Mouse (Mus musculus): Measurements from ENCODE around the gene Kl. TPM values are rescaled to one million over a fixed set of nuclear protein-coding genes. Genes with fewer than 3 reads are reported as not detected.

Gene Kl
- polyA plus RNA-seq, 1 experiment, result not detected

GRCm38 (mm10) chr5:151022939-151023338, 70.5 kb downstream of the Kl start:
- TF ChIP-seq FLI1 (IDR thresholded peaks at IDR 0.05; ENCODE audit: low read length) (no peak), GATA1 (IDR thresholded peaks at IDR 0.05; ENCODE audit: borderline replicate concordance, low read length) (no peak)
- H3K27me3 ChIP-seq (replicated peaks), result no peaks in the 10 kb centered on the region
- H3K36me3 ChIP-seq (replicated peaks; ENCODE audit: low read length), result no peaks in the 10 kb centered on the region
- H3K9me3 ChIP-seq, result peaks cover 14% of the 10 kb centered on the region
- no peak overlapping the region for H3K4me3 ChIP-seq (replicated peaks)
- H3K4me1 ChIP-seq, result no peaks in the 10 kb centered on the region

- H3K27me3 ChIP-seq (replicated peaks), result no peaks in the 10 kb centered on the region
- H3K4me3 ChIP-seq (replicated peaks), result no peak overlapping the region
- H3K9me3 ChIP-seq, result peaks cover 11% of the 10 kb centered on the region
- TF ChIP-seq GATA1 (IDR thresholded peaks at IDR 0.05; ENCODE audit: borderline replicate concordance, low read length), result no peak
- no peak for TF ChIP-seq FLI1 (IDR thresholded peaks at IDR 0.05; ENCODE audit: low read length)
- no peaks in the 10 kb centered on the region for H3K4me1 ChIP-seq
- no peaks in the 10 kb centered on the region for H3K36me3 ChIP-seq (replicated peaks; ENCODE audit: low read length)
These were observed 71.1 kb downstream of the Kl start for GRCm38 (mm10) chr5:151023461-151023860.

- TF ChIP-seq GATA1 (IDR thresholded peaks at IDR 0.05; ENCODE audit: borderline replicate concordance, low read length) (no peak), FLI1 (IDR thresholded peaks at IDR 0.05; ENCODE audit: low read length) (no peak)
- Histone ChIP-seq H3K4me3 (replicated peaks) (no peak overlapping the region), H3K4me1 (no peaks in the 10 kb centered on the region), H3K27me3 (replicated peaks) (no peaks in the 10 kb centered on the region), H3K9me3 (peaks cover 11% of the 10 kb centered on the region), H3K36me3 (replicated peaks; ENCODE audit: low read length) (no peaks in the 10 kb centered on the region)
These were observed 72.1 kb downstream of the Kl start for GRCm38 (mm10) chr5:151024483-151024882.

- H3K36me3 ChIP-seq (replicated peaks; ENCODE audit: low read length), result no peaks in the 10 kb centered on the region
- H3K4me3 ChIP-seq (replicated peaks), result no peak overlapping the region
- no peaks in the 10 kb centered on the region for H3K27me3 ChIP-seq (replicated peaks)
- no peaks in the 10 kb centered on the region for H3K4me1 ChIP-seq
- peaks cover 9% of the 10 kb centered on the region; the same call in 1 of the 2 replicates for H3K9me3 ChIP-seq
- TF ChIP-seq FLI1 (IDR thresholded peaks at IDR 0.05; ENCODE audit: low read length), result no peak
- TF ChIP-seq GATA1 (IDR thresholded peaks at IDR 0.05; ENCODE audit: borderline replicate concordance, low read length), result no peak
These were observed 73.7 kb downstream of the Kl start for GRCm38 (mm10) chr5:151026069-151026468.

DNA sequence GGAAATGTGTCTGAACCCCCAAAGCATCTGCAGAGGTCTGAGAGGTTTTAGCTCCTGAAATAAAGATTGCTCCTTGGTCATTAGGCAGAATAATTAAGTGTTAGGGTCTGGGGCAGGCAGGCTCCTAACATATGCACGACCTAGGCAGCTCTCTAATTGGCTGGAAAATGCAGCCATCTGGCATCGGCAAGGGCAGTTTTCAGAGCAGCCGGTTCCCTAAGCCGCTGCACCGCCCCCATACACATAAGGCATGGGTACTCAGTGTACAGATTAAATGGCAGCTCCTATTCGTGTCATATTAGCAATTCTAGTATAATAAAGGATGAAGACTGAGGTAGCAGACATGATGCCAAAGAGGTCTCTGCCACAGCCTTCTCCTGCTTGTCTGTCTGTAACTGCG, 74.8 kb downstream of the Kl start:
- no peak overlapping the region for H3K4me3 ChIP-seq (replicated peaks)
- TF ChIP-seq GATA1 (IDR thresholded peaks at IDR 0.05; ENCODE audit: borderline replicate concordance, low read length) (no peak), FLI1 (IDR thresholded peaks at IDR 0.05; ENCODE audit: low read length) (no peak)
- no peaks in the 10 kb centered on the region for H3K27me3 ChIP-seq (replicated peaks)
- H3K36me3 ChIP-seq (replicated peaks; ENCODE audit: low read length), result no peaks in the 10 kb centered on the region
- no peaks in the 10 kb centered on the region for H3K4me1 ChIP-seq
- peaks cover 16% of the 10 kb centered on the region for H3K9me3 ChIP-seq

GRCm38 (mm10) chr5:151028906-151029305, 76.5 kb downstream of the Kl start:
- H3K4me1 ChIP-seq, result no peaks in the 10 kb centered on the region
- no peak overlapping the region for H3K4me3 ChIP-seq (replicated peaks)
- H3K36me3 ChIP-seq (replicated peaks; ENCODE audit: low read length), result no peaks in the 10 kb centered on the region
- TF ChIP-seq FLI1 (IDR thresholded peaks at IDR 0.05; ENCODE audit: low read length) (no peak), GATA1 (IDR thresholded peaks at IDR 0.05; ENCODE audit: borderline replicate concordance, low read length) (no peak)
- H3K27me3 ChIP-seq (replicated peaks), result no peaks in the 10 kb centered on the region
- peaks cover 27% of the 10 kb centered on the region for H3K9me3 ChIP-seq

- Histone ChIP-seq H3K4me3 (replicated peaks) (no peak overlapping the region), H3K4me1 (no peaks in the 10 kb centered on the region), H3K36me3 (replicated peaks; ENCODE audit: low read length) (no peaks in the 10 kb centered on the region), H3K27me3 (replicated peaks) (no peaks in the 10 kb centered on the region), H3K9me3 (peaks cover 34% of the 10 kb centered on the region)
- TF ChIP-seq FLI1 (IDR thresholded peaks at IDR 0.05; ENCODE audit: low read length), result no peak
- no peak for TF ChIP-seq GATA1 (IDR thresholded peaks at IDR 0.05; ENCODE audit: borderline replicate concordance, low read length)
These were observed 82.5 kb downstream of the Kl start for GRCm38 (mm10) chr5:151034715-151035512.

GRCm38 (mm10) chr5:151037871-151038270, 85.5 kb downstream of the Kl start:
- no peak for TF ChIP-seq GATA1 (IDR thresholded peaks at IDR 0.05; ENCODE audit: borderline replicate concordance, low read length)
- no peak for TF ChIP-seq FLI1 (IDR thresholded peaks at IDR 0.05; ENCODE audit: low read length)
- H3K9me3 ChIP-seq, result peaks cover 24% of the 10 kb centered on the region
- no peaks in the 10 kb centered on the region for H3K4me1 ChIP-seq
- no peaks in the 10 kb centered on the region for H3K36me3 ChIP-seq (replicated peaks; ENCODE audit: low read length)
- no peak overlapping the region for H3K4me3 ChIP-seq (replicated peaks)
- H3K27me3 ChIP-seq (replicated peaks), result no peaks in the 10 kb centered on the region

- H3K9me3 ChIP-seq, result peaks cover 26% of the 10 kb centered on the region
- TF ChIP-seq GATA1 (IDR thresholded peaks at IDR 0.05; ENCODE audit: borderline replicate concordance, low read length), result no peak
- TF ChIP-seq FLI1 (IDR thresholded peaks at IDR 0.05; ENCODE audit: low read length), result no peak
- H3K36me3 ChIP-seq (replicated peaks; ENCODE audit: low read length), result no peaks in the 10 kb centered on the region
- no peak overlapping the region for H3K4me3 ChIP-seq (replicated peaks)
- no peaks in the 10 kb centered on the region for H3K27me3 ChIP-seq (replicated peaks)
- no peaks in the 10 kb centered on the region for H3K4me1 ChIP-seq
These were observed 90.5 kb downstream of the Kl start for GRCm38 (mm10) chr5:151042911-151043310.

Data from megakaryocyte, embryonic 14.5 days (primary cell).